Mouse (Mus musculus): ENCODE results near the gene Fnip2. TPM values are rescaled to one million over a fixed set of nuclear protein-coding genes. Genes with fewer than 3 reads are reported as not detected.

The Fnip2 gene
- total RNA-seq, 2 experiments from 2014 or later, result 11.9 to 16.0 TPM

- DNase-seq (ENCODE audit: low spot score in 2 of 2), result no peak
Measured at GRCm38 (mm10) chr3:79531581-79532271, 35.9 kb downstream of the Fnip2 start.

DNA sequence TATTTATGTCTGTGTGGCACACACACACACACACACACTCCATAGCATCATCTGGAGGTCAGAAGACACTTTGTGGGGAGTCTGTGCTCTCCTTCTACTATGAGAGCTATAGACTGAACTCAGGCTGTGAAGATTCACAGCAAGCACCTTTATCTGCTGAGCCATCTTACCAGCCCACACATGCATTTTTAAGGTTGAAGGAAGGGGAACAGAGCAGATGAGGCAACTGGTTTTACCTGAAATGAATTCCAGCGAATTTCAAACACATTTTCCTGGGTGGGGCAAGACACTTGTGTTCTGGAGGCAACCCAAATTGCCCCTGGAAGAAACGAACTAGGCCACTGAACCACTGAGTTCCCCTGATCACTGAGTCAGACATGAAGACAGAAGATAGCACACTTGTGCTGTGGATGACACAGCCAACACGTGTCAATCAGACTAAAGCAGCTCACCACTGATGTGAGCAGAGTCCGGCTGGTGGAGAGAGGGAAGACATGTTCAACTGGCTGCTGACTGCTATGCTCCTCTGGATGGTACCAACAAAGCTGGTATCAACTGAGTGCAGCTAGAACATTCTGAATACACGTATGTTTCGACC, 38.0 kb downstream of the Fnip2 start:
- no peak for DNase-seq (ENCODE audit: low spot score in 2 of 2)

GRCm38 (mm10) chr3:79528451-79528850, 39.1 kb downstream of the Fnip2 start:
- no peak for DNase-seq (ENCODE audit: low spot score in 2 of 2)

DNA sequence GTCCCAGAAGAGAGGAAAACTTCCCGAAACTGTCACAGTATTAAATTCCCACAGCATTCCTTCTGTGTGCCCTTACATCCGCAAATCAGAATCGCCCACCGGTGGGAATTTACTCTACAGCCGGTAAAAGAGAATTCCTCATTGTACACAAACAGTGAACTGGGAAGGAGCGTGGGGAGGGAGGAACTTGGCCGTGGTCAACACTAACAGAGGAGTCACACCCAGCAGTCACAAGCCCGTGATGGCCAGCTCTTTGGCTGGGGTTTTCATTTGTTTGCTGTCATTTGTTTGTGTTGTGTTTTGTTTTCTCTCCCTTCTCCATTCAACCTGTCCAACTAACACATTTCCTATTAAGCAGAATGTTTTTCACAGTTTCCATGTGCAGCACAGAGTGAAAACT, 39.7 kb downstream of the Fnip2 start:
- DNase-seq (ENCODE audit: low spot score in 2 of 2), result no peak

- DNase-seq (ENCODE audit: low spot score in 2 of 2), result no peak
Measured at GRCm38 (mm10) chr3:79527521-79527920, 40.1 kb downstream of the Fnip2 start.

DNA sequence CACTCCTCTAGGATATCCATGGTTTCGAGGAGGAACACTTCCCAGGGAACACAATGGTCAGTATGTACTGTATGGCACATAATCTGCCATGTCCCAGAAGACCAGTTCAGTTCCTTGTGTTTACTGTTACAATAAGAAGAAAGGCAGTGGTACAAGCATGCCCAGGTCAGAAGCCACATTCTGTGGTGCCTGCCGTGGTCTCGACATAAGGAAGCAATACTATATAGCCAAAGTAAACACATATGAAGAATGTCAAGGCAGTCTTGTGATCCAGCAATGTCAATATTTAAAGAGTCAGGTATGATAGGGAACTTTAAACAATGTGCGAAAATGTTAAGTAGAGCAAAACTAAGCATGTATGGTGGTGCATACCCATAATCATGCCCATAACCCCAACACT, 44.2 kb downstream of the Fnip2 start:
- DNase-seq (ENCODE audit: low spot score in 2 of 2), result no peak

DNA sequence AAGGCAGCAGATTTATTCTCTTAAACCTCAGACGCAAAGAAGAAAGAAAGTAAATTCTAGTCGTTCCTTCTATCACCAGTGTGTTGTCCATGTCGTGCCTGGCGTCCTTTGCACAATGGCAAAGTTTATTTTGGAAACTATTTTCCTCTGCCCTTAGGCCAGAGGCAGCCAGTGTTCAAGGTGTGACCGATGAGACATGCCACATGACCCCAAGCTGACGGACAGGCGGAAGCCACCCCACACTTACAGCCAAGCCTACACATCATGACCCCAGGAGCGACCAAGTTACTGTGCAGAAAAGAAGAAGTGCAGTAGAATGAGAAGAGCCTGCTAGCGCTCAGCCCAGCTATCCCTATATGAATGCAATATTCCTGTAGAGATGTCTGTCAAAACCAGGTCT, 47.7 kb downstream of the Fnip2 start:
- no peak for DNase-seq (ENCODE audit: low spot score in 2 of 2)

DNA sequence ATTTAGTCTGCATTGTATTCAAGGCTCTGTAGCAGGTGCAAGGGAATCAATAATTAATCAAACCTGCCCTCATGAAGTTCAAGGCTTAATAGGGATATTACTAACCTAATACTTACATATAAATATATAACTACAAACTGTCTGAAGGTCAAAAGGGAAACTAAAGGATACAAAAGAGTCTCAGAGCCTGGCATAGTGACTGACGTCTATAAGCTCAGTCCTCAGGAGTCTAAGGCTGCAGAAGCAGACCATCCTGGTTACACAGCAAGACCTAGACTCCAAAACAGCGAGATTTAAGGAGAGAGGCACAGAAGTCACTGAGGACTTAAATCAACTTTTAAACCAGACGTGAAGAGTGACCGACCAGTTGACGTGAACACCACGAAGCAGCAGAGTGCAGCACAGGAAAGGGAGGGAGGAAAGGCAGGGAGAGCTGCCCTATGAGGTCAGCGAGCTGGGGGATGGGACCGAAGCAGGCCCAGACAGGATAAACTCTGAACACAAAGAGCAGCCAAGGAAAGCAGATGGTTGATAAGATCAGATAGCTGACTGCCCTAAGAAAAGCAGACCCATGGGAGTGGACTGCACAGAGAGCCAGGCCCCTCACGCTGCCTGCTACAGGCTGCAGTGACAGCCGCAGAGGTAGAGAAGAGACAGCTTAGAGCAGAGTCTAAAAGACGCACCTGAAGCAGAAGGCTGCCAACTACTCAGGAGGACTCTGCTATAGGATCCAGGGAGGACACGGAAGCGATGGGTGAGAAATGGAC, 48.7 kb downstream of the Fnip2 start:
- no peak for DNase-seq (ENCODE audit: low spot score in 2 of 2)

DNA sequence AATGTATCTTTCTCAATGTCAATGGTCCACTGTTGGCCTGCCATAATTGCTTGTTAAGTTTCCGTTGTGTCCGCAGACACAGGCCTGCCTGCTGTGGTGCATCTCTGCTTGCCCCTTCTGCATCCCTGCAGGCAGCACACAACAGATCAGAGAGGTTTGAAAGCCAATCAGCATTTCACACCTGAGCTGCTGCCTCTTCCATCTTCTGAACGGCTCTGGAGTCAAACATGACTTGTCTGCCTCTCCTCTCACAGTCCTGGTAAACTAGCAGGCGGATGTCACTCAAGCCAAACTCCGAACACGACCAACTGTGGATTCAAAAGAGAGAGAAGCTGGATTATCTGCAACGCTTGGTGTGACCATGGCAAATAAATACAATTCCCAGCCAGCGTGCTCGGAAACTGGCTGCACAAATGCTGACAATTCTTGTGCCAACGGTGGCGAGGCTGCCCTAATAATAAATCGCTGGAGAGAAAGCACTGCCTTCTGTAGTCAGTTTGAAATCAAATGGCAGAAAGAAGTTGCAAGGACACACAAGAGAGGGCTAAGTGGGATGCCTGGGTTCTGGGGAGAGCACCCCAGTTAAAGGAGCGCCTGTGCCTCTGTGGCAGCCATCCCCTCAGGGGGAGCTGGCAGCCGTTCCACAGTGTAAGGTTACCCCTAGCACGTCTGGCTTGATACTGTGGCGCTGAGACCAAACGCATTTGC, 49.6 kb downstream of the Fnip2 start:
- DNase-seq (ENCODE audit: low spot score in 2 of 2), result no peak

DNA sequence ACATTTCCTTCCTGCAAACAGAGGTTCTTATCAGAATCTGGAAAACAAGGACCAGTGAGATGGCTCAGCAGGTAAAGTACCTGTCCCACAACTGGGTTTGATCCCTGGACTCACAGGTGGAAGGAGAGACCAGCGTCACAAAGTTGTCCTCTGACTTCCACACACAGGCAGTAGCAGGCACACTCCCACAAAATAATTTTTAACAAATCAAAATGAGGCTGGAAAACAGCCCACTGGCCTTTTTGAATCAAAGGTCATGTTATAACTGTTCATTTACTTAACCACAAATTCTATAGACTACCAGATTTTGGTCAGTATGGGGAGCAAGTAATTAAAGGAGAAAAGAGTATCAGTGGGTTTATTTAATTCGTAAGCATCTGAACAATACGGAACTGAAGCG, 50.6 kb downstream of the Fnip2 start:
- no peak for DNase-seq (ENCODE audit: low spot score in 2 of 2)

- DNase-seq (ENCODE audit: low spot score in 2 of 2), result no peak
Measured at GRCm38 (mm10) chr3:79516099-79516920, 51.3 kb downstream of the Fnip2 start.

- no peak for DNase-seq (ENCODE audit: low spot score in 2 of 2)
Measured at GRCm38 (mm10) chr3:79514304-79514703, 53.3 kb downstream of the Fnip2 start.

DNA sequence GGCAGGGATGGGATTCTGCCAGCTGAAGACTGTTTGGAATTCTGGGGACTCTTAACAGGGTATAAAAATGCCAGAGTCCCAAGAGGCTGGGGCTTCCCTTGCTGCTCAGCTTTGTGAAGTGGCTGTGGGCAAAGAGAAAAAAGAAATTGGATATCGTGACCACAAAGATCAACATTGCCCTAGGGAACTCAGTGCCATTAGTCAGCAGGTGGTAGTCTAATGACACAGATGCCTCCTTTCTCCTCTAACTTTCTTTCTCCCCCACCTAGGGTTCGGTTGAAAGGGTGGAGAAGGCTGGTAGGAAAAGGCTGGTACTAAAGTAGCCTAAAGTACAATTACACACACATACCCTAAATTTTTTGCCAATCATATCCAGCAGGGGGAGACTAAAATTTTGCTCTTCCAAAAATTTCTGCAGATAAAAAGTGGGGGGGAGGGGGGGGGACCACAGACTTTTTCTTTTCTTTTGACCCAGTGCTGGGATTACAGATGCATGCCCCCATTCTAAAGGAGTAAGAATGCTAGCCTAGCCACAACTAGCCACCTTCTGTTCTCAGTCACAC, 66.3 kb downstream of the Fnip2 start:
- DNase-seq (ENCODE audit: low spot score in 2 of 2), result no peak

- no peak for DNase-seq (ENCODE audit: low spot score in 2 of 2)
Measured at GRCm38 (mm10) chr3:79500279-79500678, 67.3 kb downstream of the Fnip2 start.

GRCm38 (mm10) chr3:79496668-79497067, 70.9 kb downstream of the Fnip2 start:
- no peak for DNase-seq (ENCODE audit: low spot score in 2 of 2)

DNA sequence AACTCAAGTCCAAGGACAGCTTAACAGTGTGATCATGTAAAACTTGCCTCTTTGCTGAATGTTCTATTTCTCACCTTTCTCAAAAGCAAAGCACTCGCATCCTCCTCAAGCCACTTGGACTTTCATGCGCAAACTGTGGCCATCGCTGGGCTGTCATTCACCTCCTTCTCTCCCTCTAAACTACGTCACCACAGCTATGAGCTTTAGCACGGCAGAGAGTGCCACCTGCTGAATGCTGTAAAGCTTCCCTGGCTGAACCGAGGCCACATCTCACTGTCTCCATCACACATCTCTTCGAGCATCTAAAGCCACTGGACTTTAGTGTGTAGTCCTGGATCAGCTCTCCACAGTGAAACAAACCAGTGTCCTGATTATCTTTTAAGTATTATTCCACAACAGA, 72.4 kb downstream of the Fnip2 start:
- no peak for DNase-seq (ENCODE audit: low spot score in 2 of 2)

DNA sequence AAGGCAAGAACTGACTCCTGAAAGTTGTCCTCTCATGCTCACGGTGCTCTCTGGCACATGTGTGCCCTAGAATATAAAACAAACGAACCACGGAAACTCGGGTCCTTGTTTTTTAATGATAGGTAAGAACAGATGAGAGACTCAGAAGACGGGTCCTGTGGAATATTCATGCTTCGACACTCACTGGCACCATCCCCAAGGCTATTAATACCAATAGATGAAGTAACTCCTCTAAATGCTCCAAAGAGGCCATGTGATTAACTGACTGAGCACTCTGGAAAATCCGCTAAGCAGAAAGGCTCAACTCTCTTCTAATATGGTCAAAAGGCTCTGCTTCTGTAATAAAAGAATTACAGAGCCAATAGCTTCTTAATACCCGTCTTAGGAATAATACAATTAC, 73.6 kb downstream of the Fnip2 start:
- no peak for DNase-seq (ENCODE audit: low spot score in 2 of 2)

GRCm38 (mm10) chr3:79493064-79493463, 74.5 kb downstream of the Fnip2 start:
- no peak for DNase-seq (ENCODE audit: low spot score in 2 of 2)

DNA sequence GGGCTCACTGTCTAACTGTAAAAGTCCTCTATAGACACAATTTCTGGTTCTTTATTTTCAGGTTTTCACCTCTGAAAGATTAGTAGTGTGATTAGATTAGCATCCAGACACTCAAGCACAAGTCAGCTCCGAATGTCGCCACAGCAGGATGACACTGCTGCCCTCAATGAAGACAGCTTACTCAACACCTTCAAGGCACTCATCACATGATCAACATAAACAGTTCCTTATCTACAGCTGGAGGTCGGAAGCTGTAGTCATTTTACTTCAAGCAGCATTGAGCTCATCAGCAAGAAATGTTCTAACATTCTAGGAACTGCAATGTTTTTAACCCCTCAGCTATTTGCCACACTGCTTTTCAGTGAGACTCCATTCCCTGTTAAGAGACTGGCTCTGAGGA, 76.0 kb downstream of the Fnip2 start:
- no peak for DNase-seq (ENCODE audit: low spot score in 2 of 2)

GRCm38 (mm10) chr3:79490102-79490501, 77.5 kb downstream of the Fnip2 start:
- no peak for DNase-seq (ENCODE audit: low spot score in 2 of 2)

DNA sequence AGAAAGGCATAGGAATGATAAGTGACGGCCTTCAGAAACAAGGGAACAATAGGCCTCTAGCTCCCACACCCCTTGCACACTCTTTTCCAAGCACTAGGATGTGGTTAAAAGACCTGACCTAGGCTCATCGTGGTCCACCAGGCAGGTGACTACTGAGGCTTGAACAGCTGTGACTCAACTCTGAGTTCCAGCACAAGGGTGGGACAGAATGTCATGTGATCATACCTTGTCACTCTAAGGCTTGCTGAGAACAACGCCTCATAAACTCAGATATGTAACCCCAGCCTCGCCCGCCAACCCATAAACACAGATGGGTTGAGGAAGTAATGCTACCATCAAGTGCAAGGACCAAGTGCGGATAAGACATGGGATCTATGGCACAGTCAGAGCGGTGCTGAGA, 79.6 kb downstream of the Fnip2 start:
- DNase-seq (ENCODE audit: low spot score in 2 of 2), result no peak

All from adrenal gland, postnatal 4 days (tissue).